Comparison of ENCODE assay signal across 12 mouse cellular contexts in the genomic region with DNA sequence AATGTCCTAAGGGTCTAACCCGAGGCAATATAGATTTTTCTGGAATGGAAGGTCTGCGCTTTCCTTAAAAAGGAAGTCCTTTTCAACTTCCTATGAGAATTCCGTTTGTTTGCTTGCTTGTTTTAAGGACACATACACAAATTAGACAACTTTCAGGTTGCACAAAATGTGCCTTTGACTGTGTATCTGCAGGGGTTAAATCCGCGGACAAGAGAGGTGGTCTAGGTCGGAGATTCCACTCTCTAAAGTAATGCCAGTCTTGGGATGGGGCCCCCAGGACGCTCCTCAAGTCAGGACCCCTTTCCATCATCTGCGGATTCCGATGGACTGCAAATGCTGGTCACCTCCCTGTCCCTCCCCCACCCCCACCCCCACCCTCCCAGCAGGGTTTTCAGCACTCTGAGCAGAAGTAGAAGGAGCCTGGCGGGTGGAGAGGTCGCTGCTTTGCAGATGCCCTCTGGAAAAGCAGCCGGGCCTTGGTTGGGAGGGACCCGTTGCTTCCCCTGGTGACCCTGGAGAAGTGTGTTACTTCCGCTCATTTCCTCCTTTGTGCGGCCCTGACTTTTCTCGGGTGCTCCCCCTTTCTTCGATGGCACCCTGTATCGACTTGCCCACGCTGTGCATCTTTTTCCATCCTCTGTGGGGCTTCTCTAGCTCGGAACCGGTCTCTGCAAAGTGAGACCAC. TPM values are rescaled to one million over a fixed set of nuclear protein-coding genes. Genes with fewer than 3 reads are reported as not detected.
DNase-seq lines count a peak whose midpoint lies in the region; ATAC-seq and TF ChIP-seq lines count a peak whose summit lies in the region.
"Had no signal": no experiment of that assay in that cellular context is flagged by ENCODE, and none has a peak within 500 bp of the region (broad histone marks: within the 10 kb centered on the region; RNA-seq: fewer than 3 reads in every experiment).

No protein-coding gene starts in this region.

- TF ChIP-seq EP300 in heart, adult 2 months (IDR thresholded peaks at IDR 0.05; ENCODE audit: insufficient read depth, low read depth, low read length) = no peak

- intact Hi-C loops in heart, adult 2 months (cut with DNase I) = no loop called here

- TF ChIP-seq POLR2A in heart, adult 2 months (IDR thresholded peaks at IDR 0.05; ENCODE audit: insufficient read depth, low read depth, low read length) = no peak

- WGBS in heart, embryonic 16.5 days = 2% methylated on average over 21 of the region's 21 CpGs
- 4% methylated on average over 21 of the region's 21 CpGs for WGBS in heart, adult 2 months
- 3% methylated on average over 20 of the region's 21 CpGs for WGBS in embryonic facial prominence, embryonic 14.5 days
- WGBS in hindbrain, embryonic 16.5 days = 3% methylated on average over 21 of the region's 21 CpGs
- WGBS in neural tube, embryonic 13.5 days = under 1% methylated on average over 21 of the region's 21 CpGs

- no peaks in the 10 kb centered on the region for H3K9me3 ChIP-seq in heart, embryonic 16.5 days (replicated peaks; ENCODE audit: control insufficient read depth, low read length)
- no peaks in the 10 kb centered on the region for H3K9me3 ChIP-seq in embryonic facial prominence, embryonic 14.5 days (ENCODE audit: control insufficient read depth, low read length)
- no peaks in the 10 kb centered on the region for H3K9me3 ChIP-seq in hindbrain, embryonic 16.5 days (ENCODE audit: control insufficient read depth, low read length)
- H3K9me3 ChIP-seq in neural tube, embryonic 13.5 days = no peaks in the 10 kb centered on the region
- H3K9me3 ChIP-seq: liver, embryonic 15.5 days had no signal

- H3K79me2 ChIP-seq in heart, adult 2 months (replicated peaks; ENCODE audit: control insufficient read depth, insufficient read depth, low read length) = no peaks in the 10 kb centered on the region

- H3K4me1 ChIP-seq in heart, embryonic 16.5 days (ENCODE audit: control insufficient read depth, insufficient read depth, low read length) = no peaks in the 10 kb centered on the region
- no peaks in the 10 kb centered on the region for H3K4me1 ChIP-seq in heart, adult 2 months (ENCODE audit: control insufficient read depth, insufficient read depth, low read length)
- no peaks in the 10 kb centered on the region; the same call in 1 of the 2 replicates for H3K4me1 ChIP-seq in embryonic facial prominence, embryonic 14.5 days (ENCODE audit: control insufficient read depth, insufficient read depth, low read length)
- peaks cover 7% of the 10 kb centered on the region for H3K4me1 ChIP-seq in hindbrain, embryonic 16.5 days (ENCODE audit: control insufficient read depth, insufficient read depth, low read depth, low read length)
- H3K4me1 ChIP-seq in neural tube, embryonic 13.5 days (replicated peaks) = peaks cover 63% of the 10 kb centered on the region

- no peak for DNase-seq in heart, adult 2 months
- no peak for DNase-seq in embryonic facial prominence, embryonic 14.5 days (ENCODE audit: low spot score)
- DNase-seq in cerebellum, adult 9-10 months = no peak
- DNase-seq in adrenal gland, postnatal 4 days (ENCODE audit: low spot score in 2 of 2) = no peak
- DNase-seq in thymus, adult 18-20 months = no peak

- no peak for TF ChIP-seq CTCF in heart, adult 2 months (IDR thresholded peaks at IDR 0.05)

- H3K27me3 ChIP-seq in heart, embryonic 16.5 days (ENCODE audit: control insufficient read depth, insufficient read depth, low read length) = peaks cover 78% of the 10 kb centered on the region
- H3K27me3 ChIP-seq in heart, adult 2 months (ENCODE audit: control insufficient read depth, insufficient read depth, low read length) = peaks cover 22% of the 10 kb centered on the region
- H3K27me3 ChIP-seq in embryonic facial prominence, embryonic 14.5 days (replicated peaks; ENCODE audit: control insufficient read depth, insufficient read depth, low read length) = peaks cover 89% of the 10 kb centered on the region
- peaks cover 36% of the 10 kb centered on the region for H3K27me3 ChIP-seq in hindbrain, embryonic 16.5 days (replicated peaks; ENCODE audit: control insufficient read depth, insufficient read depth, low read length)
- peaks cover 92% of the 10 kb centered on the region for H3K27me3 ChIP-seq in neural tube, embryonic 13.5 days

- H3K4me3 ChIP-seq in heart, embryonic 16.5 days (ENCODE audit: low read length) = peak overlapping the region; percentile 5
- no peak overlapping the region for H3K4me3 ChIP-seq in heart, adult 2 months
- H3K4me3 ChIP-seq in embryonic facial prominence, embryonic 14.5 days (ENCODE audit: low read depth, low read length) = peak overlapping the region; percentile 19; the same call in 1 of the 2 replicates
- H3K4me3 ChIP-seq in hindbrain, embryonic 16.5 days (ENCODE audit: low read length) = no peak overlapping the region
- H3K4me3 ChIP-seq in neural tube, embryonic 13.5 days = no peak overlapping the region
- H3K4me3 ChIP-seq: erythroblast, embryonic 14.5 days; liver, embryonic 15.5 days had no signal

- no peaks in the 10 kb centered on the region for H3K36me3 ChIP-seq in heart, embryonic 16.5 days (ENCODE audit: control insufficient read depth, insufficient read depth)
- H3K36me3 ChIP-seq in heart, adult 2 months (ENCODE audit: control insufficient read depth, insufficient read depth, low read length) = no peaks in the 10 kb centered on the region
- no peaks in the 10 kb centered on the region for H3K36me3 ChIP-seq in embryonic facial prominence, embryonic 14.5 days (ENCODE audit: control insufficient read depth, insufficient read depth, low read length)
- H3K36me3 ChIP-seq in hindbrain, embryonic 16.5 days (ENCODE audit: control insufficient read depth, insufficient read depth, low read length) = no peaks in the 10 kb centered on the region
- H3K36me3 ChIP-seq in neural tube, embryonic 13.5 days = no peaks in the 10 kb centered on the region
- H3K36me3 ChIP-seq: liver, embryonic 15.5 days had no signal

- H3K4me2 ChIP-seq in heart, embryonic 16.5 days (ENCODE audit: low read depth, low read length) = peak overlapping the region; percentile 18; the same call in 1 of the 2 replicates
- H3K4me2 ChIP-seq in embryonic facial prominence, embryonic 14.5 days (ENCODE audit: low read depth, low read length) = peak overlapping the region; percentile 37
- H3K4me2 ChIP-seq in hindbrain, embryonic 16.5 days (ENCODE audit: low read length) = peak overlapping the region; percentile 45; the same call in 1 of the 2 replicates
- H3K4me2 ChIP-seq in neural tube, embryonic 13.5 days = peak overlapping the region; percentile 40
- H3K4me2 ChIP-seq: liver, embryonic 15.5 days had no signal

- H3K27ac ChIP-seq in heart, embryonic 16.5 days (ENCODE audit: low read length) = no peak overlapping the region
- H3K27ac ChIP-seq in heart, adult 2 months = no peak overlapping the region
- no peak overlapping the region for H3K27ac ChIP-seq in embryonic facial prominence, embryonic 14.5 days (replicated peaks; ENCODE audit: low read depth, low read length)
- no peak overlapping the region for H3K27ac ChIP-seq in hindbrain, embryonic 16.5 days (ENCODE audit: low read depth, low read length)
- peak overlapping the region; percentile 7; the same call in 1 of the 2 replicates for H3K27ac ChIP-seq in neural tube, embryonic 13.5 days (replicated peaks)
- H3K27ac ChIP-seq: liver, embryonic 15.5 days had no signal

- H3K9ac ChIP-seq in heart, embryonic 16.5 days (ENCODE audit: low read length) = no peak overlapping the region
- H3K9ac ChIP-seq in heart, adult 2 months (ENCODE audit: low read depth, low read length) = no peak overlapping the region
- H3K9ac ChIP-seq in embryonic facial prominence, embryonic 14.5 days (ENCODE audit: low read depth, low read length) = no peak overlapping the region
- no peak overlapping the region for H3K9ac ChIP-seq in hindbrain, embryonic 16.5 days (ENCODE audit: low read depth, low read length)
- no peak overlapping the region for H3K9ac ChIP-seq in neural tube, embryonic 13.5 days
- H3K9ac ChIP-seq: liver, embryonic 15.5 days had no signal

- no peak for ATAC-seq in heart, embryonic 16.5 days (replicated peaks; ENCODE audit: extremely low read depth, insufficient read depth, low FRiP score)
- no peak for ATAC-seq in embryonic facial prominence, embryonic 14.5 days (ENCODE audit: low read depth)
- ATAC-seq in hindbrain, embryonic 16.5 days = no peak
- no peak for ATAC-seq in neural tube, embryonic 13.5 days (ENCODE audit: low read depth)

RNA-seq across cellular contexts. Expression of gene Sox21, which starts 10.2 kb away (rescaled TPM):
- polyA plus RNA-seq in heart, embryonic 16.5 days (2015; fragmentation: Nextera tagmentation; extraction: Ambion mirVana) = 0.05 and 0.16 TPM in 2 replicates
- total RNA-seq in heart, adult 2 months (2021) = not detected
- polyA plus RNA-seq in heart, adult 2 months (2012; rRNA removed) = 0.21 TPM in 1 of 2 replicates, not detected in the other
- 2.2 and 2.7 TPM in 2 replicates for polyA plus RNA-seq in embryonic facial prominence, embryonic 14.5 days (2014; fragmentation: Nextera tagmentation; extraction: Ambion mirVana)
- polyA plus RNA-seq in hindbrain, embryonic 16.5 days (2015; fragmentation: Nextera tagmentation; extraction: Ambion mirVana) = 2.2 and 3.6 TPM in 2 replicates
- 5.6 and 6.0 TPM in 2 replicates for polyA plus RNA-seq in neural tube, embryonic 13.5 days (2015; fragmentation: Nextera tagmentation; extraction: Ambion mirVana)
- under 1 TPM; 0.11 to 0.17 TPM for total RNA-seq in adrenal gland, postnatal 4 days (2021)
- total RNA-seq: neutrophil, adult 5-6 weeks had no signal
- polyA plus RNA-seq: liver, embryonic 15.5 days had no signal

RNA-seq across cellular contexts. Expression of gene Gm9376, which starts 40.1 kb away (rescaled TPM):
- polyA plus RNA-seq in heart, embryonic 16.5 days (2015; fragmentation: Nextera tagmentation; extraction: Ambion mirVana) = not detected in 2 replicates
- total RNA-seq in heart, adult 2 months (2021) = not detected
- polyA plus RNA-seq in heart, adult 2 months (2012; rRNA removed) = not detected in 2 replicates
- not detected in 2 replicates for polyA plus RNA-seq in embryonic facial prominence, embryonic 14.5 days (2014; fragmentation: Nextera tagmentation; extraction: Ambion mirVana)
- polyA plus RNA-seq in hindbrain, embryonic 16.5 days (2015; fragmentation: Nextera tagmentation; extraction: Ambion mirVana) = not detected in 2 replicates
- polyA plus RNA-seq in neural tube, embryonic 13.5 days (2015; fragmentation: Nextera tagmentation; extraction: Ambion mirVana) = not detected in 2 replicates
- total RNA-seq in adrenal gland, postnatal 4 days (2021) = not detected
- total RNA-seq: layer of hippocampus, postnatal 10 days; neutrophil, adult 5-6 weeks had no signal
- polyA plus RNA-seq: erythroblast, embryonic 14.5 days; liver, embryonic 15.5 days had no signal

Comparison
In these comparisons a context has a peak if more than half of its experiments do, and no peak if none do; other contexts are left out.
1. H3K4me3 ChIP-seq: peak in heart, embryonic 16.5 days (single experiment) and embryonic facial prominence, embryonic 14.5 days (single experiment); none in heart, adult 2 months (single experiment), hindbrain, embryonic 16.5 days (single experiment) and neural tube, embryonic 13.5 days (single experiment).
2. Peak in every context shown above with its lines, with median percentiles within 50 percentile points of each other: H3K4me2 ChIP-seq.